Mouse (Mus musculus): ENCODE results near the gene Ptpn12. TPM values are rescaled to one million over a fixed set of nuclear protein-coding genes. Genes with fewer than 3 reads are reported as not detected.

The Ptpn12 gene
- polyA plus RNA-seq, 1 experiment from 2014 or later: 8.8 TPM

- peak overlapping the region; percentile 96 for H3K9ac ChIP-seq (ENCODE audit: low read length)
These were observed 103.3 kb downstream of the Ptpn12 start for GRCm38 (mm10) chr5:20952337-20952925.

GRCm38 (mm10) chr5:20951666-20952281 lies 103.9 kb downstream of the Ptpn12 start:
- WGBS: under 1% methylated on average over 48 of the region's 51 CpGs
- Histone ChIP-seq H3K4me1 (replicated peaks; ENCODE audit: control insufficient read depth, insufficient read depth) (no peaks in the 10 kb centered on the region), H3K27me3 (ENCODE audit: control insufficient read depth, insufficient read depth, low read length) (no peaks in the 10 kb centered on the region), H3K9ac (ENCODE audit: low read length) (peak overlapping the region; percentile 96), H3K9me3 (ENCODE audit: control insufficient read depth, low read length) (no peaks in the 10 kb centered on the region), H3K36me3 (ENCODE audit: control insufficient read depth, insufficient read depth, low read length) (no peaks in the 10 kb centered on the region), H3K27ac (replicated peaks) (peak overlapping the region; percentile 99), H3K4me3 (ENCODE audit: low read depth, low read length) (peak overlapping the region; percentile 99), H3K4me2 (replicated peaks; ENCODE audit: low read depth) (peak overlapping the region; percentile 67)
- TF ChIP-seq CTCF (IDR thresholded peaks at IDR 0.05; ENCODE audit: low read depth) (no peak), EP300 (optimal IDR thresholded peaks at IDR 0.05) (no peak)
- ATAC-seq (ENCODE audit: low FRiP score, low TSS enrichment): peak; percentile 99
- DNase-seq (ENCODE audit: low spot score): peak; percentile 95

More at GRCm38 (mm10) chr5:20952337-20952925, 103.3 kb downstream of the Ptpn12 start:
- no peak for TF ChIP-seq CTCF (IDR thresholded peaks at IDR 0.05; ENCODE audit: low read depth)
- no peak for TF ChIP-seq EP300 (optimal IDR thresholded peaks at IDR 0.05)
- WGBS: 19% methylated on average over 9 of the region's 9 CpGs
- ATAC-seq (ENCODE audit: low FRiP score, low TSS enrichment) (no peak), DNase-seq (ENCODE audit: low spot score) (no peak)
- Histone ChIP-seq H3K27me3 (ENCODE audit: control insufficient read depth, insufficient read depth, low read length) (no peaks in the 10 kb centered on the region), H3K36me3 (ENCODE audit: control insufficient read depth, insufficient read depth, low read length) (no peaks in the 10 kb centered on the region), H3K4me1 (replicated peaks; ENCODE audit: control insufficient read depth, insufficient read depth) (no peaks in the 10 kb centered on the region), H3K4me3 (ENCODE audit: low read depth, low read length) (peak overlapping the region; percentile 99), H3K9me3 (ENCODE audit: control insufficient read depth, low read length) (no peaks in the 10 kb centered on the region), H3K27ac (replicated peaks) (peak overlapping the region; percentile 99; the same call in 1 of the 2 replicates), H3K4me2 (replicated peaks; ENCODE audit: low read depth) (peak overlapping the region; percentile 67)

- H3K9ac ChIP-seq (ENCODE audit: low read length): peak overlapping the region; percentile 96
- TF ChIP-seq CTCF (IDR thresholded peaks at IDR 0.05; ENCODE audit: low read depth) (no peak), EP300 (optimal IDR thresholded peaks at IDR 0.05) (no peak)
- H3K4me3 ChIP-seq (ENCODE audit: low read depth, low read length): peak overlapping the region; percentile 99
- no peaks in the 10 kb centered on the region for H3K9me3 ChIP-seq (ENCODE audit: control insufficient read depth, low read length)
- H3K27ac ChIP-seq (replicated peaks): peak overlapping the region; percentile 99
- WGBS: under 1% methylated on average over 76 of the region's 88 CpGs
- no peaks in the 10 kb centered on the region for H3K27me3 ChIP-seq (ENCODE audit: control insufficient read depth, insufficient read depth, low read length)
- no peaks in the 10 kb centered on the region for H3K4me1 ChIP-seq (replicated peaks; ENCODE audit: control insufficient read depth, insufficient read depth)
- H3K4me2 ChIP-seq (replicated peaks; ENCODE audit: low read depth): peak overlapping the region; percentile 67
- DNase-seq (ENCODE audit: low spot score): peak; percentile 67
- ATAC-seq (ENCODE audit: low FRiP score, low TSS enrichment): peak; percentile 69
- no peaks in the 10 kb centered on the region for H3K36me3 ChIP-seq (ENCODE audit: control insufficient read depth, insufficient read depth, low read length)
These were observed 104.7 kb downstream of the Ptpn12 start for GRCm38 (mm10) chr5:20950855-20951650.

- H3K4me2 ChIP-seq (replicated peaks; ENCODE audit: low read depth): peak overlapping the region; percentile 67
- H3K4me1 ChIP-seq (replicated peaks; ENCODE audit: control insufficient read depth, insufficient read depth): no peaks in the 10 kb centered on the region
- under 1% methylated on average over 9 of the region's 9 CpGs for WGBS
- H3K9me3 ChIP-seq (ENCODE audit: control insufficient read depth, low read length): no peaks in the 10 kb centered on the region
- H3K27me3 ChIP-seq (ENCODE audit: control insufficient read depth, insufficient read depth, low read length): no peaks in the 10 kb centered on the region
- no peaks in the 10 kb centered on the region for H3K36me3 ChIP-seq (ENCODE audit: control insufficient read depth, insufficient read depth, low read length)
- DNase-seq (ENCODE audit: low spot score) (no peak), ATAC-seq (ENCODE audit: low FRiP score, low TSS enrichment) (no peak)
- peak overlapping the region; percentile 99 for H3K4me3 ChIP-seq (ENCODE audit: low read depth, low read length)
- TF ChIP-seq EP300 (optimal IDR thresholded peaks at IDR 0.05) (no peak), CTCF (IDR thresholded peaks at IDR 0.05; ENCODE audit: low read depth) (no peak)
- H3K27ac ChIP-seq (replicated peaks): peak overlapping the region; percentile 99
- H3K9ac ChIP-seq (ENCODE audit: low read length): peak overlapping the region; percentile 96
These were observed 105.2 kb downstream of the Ptpn12 start for GRCm38 (mm10) chr5:20950516-20950854.

- Histone ChIP-seq H3K4me1 (replicated peaks; ENCODE audit: control insufficient read depth, insufficient read depth) (no peaks in the 10 kb centered on the region; the same call in 1 of the 2 replicates), H3K36me3 (ENCODE audit: control insufficient read depth, insufficient read depth, low read length) (no peaks in the 10 kb centered on the region), H3K27ac (replicated peaks) (no peak overlapping the region), H3K4me2 (replicated peaks; ENCODE audit: low read depth) (peak overlapping the region; percentile 67), H3K9ac (ENCODE audit: low read length) (peak overlapping the region; percentile 96), H3K9me3 (ENCODE audit: control insufficient read depth, low read length) (no peaks in the 10 kb centered on the region), H3K4me3 (ENCODE audit: low read depth, low read length) (peak overlapping the region; percentile 99), H3K27me3 (ENCODE audit: control insufficient read depth, insufficient read depth, low read length) (no peaks in the 10 kb centered on the region)
- ATAC-seq (ENCODE audit: low FRiP score, low TSS enrichment) (no peak), DNase-seq (ENCODE audit: low spot score) (no peak)
- 3% methylated on average over 5 of the region's 5 CpGs for WGBS
- TF ChIP-seq CTCF (IDR thresholded peaks at IDR 0.05; ENCODE audit: low read depth): no peak
- TF ChIP-seq EP300 (optimal IDR thresholded peaks at IDR 0.05): no peak
These were observed 105.6 kb downstream of the Ptpn12 start for GRCm38 (mm10) chr5:20950093-20950492.

Measured in stomach, postnatal 0 days (tissue).